Mouse (Mus musculus): ENCODE results near the gene Cdc42bpa. TPM values are rescaled to one million over a fixed set of nuclear protein-coding genes. Genes with fewer than 3 reads are reported as not detected.

Cdc42bpa gene
- polyA plus RNA-seq, 1 experiment = 24.6 TPM

GRCm38 (mm10) chr1:179946616-179947015 lies 13.7 kb upstream of the Cdc42bpa start:
- no peak overlapping the region for H3K27ac ChIP-seq (replicated peaks; ENCODE audit: low read depth, low read length)
- no peaks in the 10 kb centered on the region for H3K4me1 ChIP-seq (ENCODE audit: control insufficient read depth, insufficient read depth, insufficient read length, low read length)
- H3K4me3 ChIP-seq (ENCODE audit: insufficient read depth, low read depth, low read length) = no peak overlapping the region

DNA sequence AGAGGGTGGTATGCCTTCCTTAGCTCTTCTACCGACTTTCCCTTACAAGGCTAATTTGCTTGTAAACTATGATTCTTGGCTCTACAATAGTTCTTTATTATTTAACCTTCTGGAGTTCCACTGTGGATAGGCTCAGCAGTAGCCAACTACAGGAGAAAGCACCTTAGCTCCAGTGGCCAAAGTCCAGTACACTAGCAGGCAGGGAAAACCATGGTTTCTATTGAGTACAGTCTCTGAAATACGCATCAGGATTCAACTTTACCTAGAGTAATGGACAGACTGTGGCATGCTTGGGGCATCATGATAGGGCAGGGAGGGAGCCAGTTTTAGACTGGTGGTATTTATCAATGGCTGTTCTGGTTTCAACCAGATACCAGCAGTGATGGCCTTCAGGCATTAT lies 12.6 kb upstream of the Cdc42bpa start:
- Histone ChIP-seq H3K27ac (replicated peaks; ENCODE audit: low read depth, low read length) (no peak overlapping the region), H3K4me1 (ENCODE audit: control insufficient read depth, insufficient read depth, insufficient read length, low read length) (no peaks in the 10 kb centered on the region)

GRCm38 (mm10) chr1:179951597-179951996 lies 8.7 kb upstream of the Cdc42bpa start:
- Histone ChIP-seq H3K27ac (replicated peaks; ENCODE audit: low read depth, low read length) (no peak overlapping the region), H3K4me3 (ENCODE audit: insufficient read depth, low read depth, low read length) (no peak overlapping the region), H3K4me1 (ENCODE audit: control insufficient read depth, insufficient read depth, insufficient read length, low read length) (no peaks in the 10 kb centered on the region)

More for the DNA sequence above, 12.6 kb upstream of the Cdc42bpa start:
- no peak overlapping the region for H3K4me3 ChIP-seq (ENCODE audit: insufficient read depth, low read depth, low read length)

- Histone ChIP-seq H3K4me1 (ENCODE audit: control insufficient read depth, insufficient read depth, insufficient read length, low read length) (no peaks in the 10 kb centered on the region), H3K4me3 (ENCODE audit: insufficient read depth, low read depth, low read length) (no peak overlapping the region), H3K27ac (replicated peaks; ENCODE audit: low read depth, low read length) (no peak overlapping the region)
Measured at GRCm38 (mm10) chr1:179953251-179953650, 7.0 kb upstream of the Cdc42bpa start.

- Histone ChIP-seq H3K4me1 (ENCODE audit: control insufficient read depth, insufficient read depth, insufficient read length, low read length) (no peaks in the 10 kb centered on the region), H3K4me3 (ENCODE audit: insufficient read depth, low read depth, low read length) (no peak overlapping the region), H3K27ac (replicated peaks; ENCODE audit: low read depth, low read length) (no peak overlapping the region)
Measured at GRCm38 (mm10) chr1:179957431-179957830, 2.8 kb upstream of the Cdc42bpa start.

DNA sequence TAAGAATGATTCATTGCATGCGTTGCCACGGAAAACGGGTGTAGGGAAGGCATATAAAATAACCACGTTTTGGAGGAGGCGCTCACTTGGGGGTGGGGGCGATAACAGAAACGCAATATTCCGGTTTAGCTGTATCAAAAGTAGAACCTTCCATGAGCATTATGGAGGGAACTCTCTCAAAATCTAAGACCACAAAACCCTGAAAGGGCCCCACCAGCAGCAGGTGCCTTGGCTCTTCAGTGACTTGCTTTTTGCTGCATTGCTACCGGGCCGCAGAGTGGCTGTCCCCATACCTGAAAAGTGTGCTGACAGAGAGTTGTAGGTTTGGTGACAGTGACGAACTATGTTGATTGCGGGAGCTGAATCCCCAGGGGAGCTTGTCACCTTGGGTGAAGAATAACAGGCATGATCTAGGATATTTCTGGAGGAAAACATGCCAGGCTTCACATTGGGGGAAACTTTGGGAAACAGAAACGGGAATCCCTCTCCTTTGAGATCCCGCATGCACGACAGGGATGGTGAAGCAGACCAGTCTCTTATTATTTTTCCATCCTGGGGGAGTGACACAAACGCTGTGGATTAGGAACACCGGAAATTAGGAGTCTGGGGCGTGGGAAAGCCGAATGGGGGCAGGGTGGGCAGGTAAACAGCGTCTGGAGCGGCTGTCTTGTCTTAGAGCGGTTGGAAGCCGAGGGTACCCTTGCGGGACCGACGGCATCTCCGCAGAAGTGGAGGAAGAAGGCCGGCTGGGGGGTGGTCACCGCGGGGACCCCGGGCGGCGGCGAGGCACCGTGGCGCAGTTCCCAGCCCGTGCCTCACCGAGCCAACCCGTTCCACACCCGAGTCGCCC lies 1.2 kb upstream of the Cdc42bpa start:
- peak overlapping the region; percentile 68 for H3K27ac ChIP-seq (replicated peaks; ENCODE audit: low read depth, low read length)
- peak overlapping the region; percentile 69 for H3K4me3 ChIP-seq (ENCODE audit: insufficient read depth, low read depth, low read length)
- H3K4me1 ChIP-seq (ENCODE audit: control insufficient read depth, insufficient read depth, insufficient read length, low read length) = no peaks in the 10 kb centered on the region; the same call in 1 of the 2 replicates

DNA sequence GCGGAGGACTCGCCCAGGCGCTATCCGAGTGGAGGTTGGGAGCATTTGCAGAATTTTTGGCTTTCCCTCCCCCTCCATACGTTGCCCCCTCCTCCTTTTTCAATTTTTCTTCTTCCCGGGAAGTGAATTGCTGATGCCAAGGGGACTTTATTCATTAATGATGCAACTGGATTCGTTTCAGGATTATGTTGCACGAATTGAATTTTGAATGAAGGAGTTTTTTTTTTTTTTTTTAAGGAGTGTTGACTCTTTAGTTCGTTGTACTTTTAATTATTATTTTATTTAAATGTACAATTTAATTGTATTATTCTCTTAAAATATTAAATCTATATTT lies 238 bp downstream of the Cdc42bpa start:
- H3K27ac ChIP-seq (replicated peaks; ENCODE audit: low read depth, low read length) = peak overlapping the region; percentile 59
- H3K4me3 ChIP-seq (ENCODE audit: insufficient read depth, low read depth, low read length) = peak overlapping the region; percentile 74
- H3K4me1 ChIP-seq (ENCODE audit: control insufficient read depth, insufficient read depth, insufficient read length, low read length) = no peaks in the 10 kb centered on the region; the same call in none of the 2 replicates

GRCm38 (mm10) chr1:179960882-179961698 lies 818 bp downstream of the Cdc42bpa start:
- Histone ChIP-seq H3K4me3 (ENCODE audit: insufficient read depth, low read depth, low read length) (peak overlapping the region; percentile 62), H3K4me1 (ENCODE audit: control insufficient read depth, insufficient read depth, insufficient read length, low read length) (no peaks in the 10 kb centered on the region; the same call in none of the 2 replicates), H3K27ac (replicated peaks; ENCODE audit: low read depth, low read length) (no peak overlapping the region)

DNA sequence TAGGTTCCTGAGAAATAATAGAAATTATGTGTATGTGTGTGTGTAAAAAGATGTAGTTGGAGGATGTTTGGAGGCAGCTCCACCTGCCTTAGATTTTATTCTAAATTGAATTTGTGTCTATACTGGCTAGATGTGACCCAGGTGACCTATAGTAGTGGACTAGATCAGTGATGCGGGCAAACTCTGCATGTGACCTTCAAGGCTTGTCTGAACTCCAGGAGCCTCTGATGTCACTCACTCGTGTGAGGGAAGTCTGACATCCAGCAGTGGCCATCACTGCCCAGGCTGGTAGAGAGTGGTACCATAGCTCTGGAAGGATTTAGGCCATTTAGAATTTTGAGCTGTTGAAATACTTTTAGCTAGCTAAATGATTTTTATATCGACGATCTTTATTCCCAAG lies 1.5 kb downstream of the Cdc42bpa start:
- Histone ChIP-seq H3K4me3 (ENCODE audit: insufficient read depth, low read depth, low read length) (peak overlapping the region; percentile 62), H3K4me1 (ENCODE audit: control insufficient read depth, insufficient read depth, insufficient read length, low read length) (no peaks in the 10 kb centered on the region; the same call in none of the 2 replicates), H3K27ac (replicated peaks; ENCODE audit: low read depth, low read length) (no peak overlapping the region)

DNA sequence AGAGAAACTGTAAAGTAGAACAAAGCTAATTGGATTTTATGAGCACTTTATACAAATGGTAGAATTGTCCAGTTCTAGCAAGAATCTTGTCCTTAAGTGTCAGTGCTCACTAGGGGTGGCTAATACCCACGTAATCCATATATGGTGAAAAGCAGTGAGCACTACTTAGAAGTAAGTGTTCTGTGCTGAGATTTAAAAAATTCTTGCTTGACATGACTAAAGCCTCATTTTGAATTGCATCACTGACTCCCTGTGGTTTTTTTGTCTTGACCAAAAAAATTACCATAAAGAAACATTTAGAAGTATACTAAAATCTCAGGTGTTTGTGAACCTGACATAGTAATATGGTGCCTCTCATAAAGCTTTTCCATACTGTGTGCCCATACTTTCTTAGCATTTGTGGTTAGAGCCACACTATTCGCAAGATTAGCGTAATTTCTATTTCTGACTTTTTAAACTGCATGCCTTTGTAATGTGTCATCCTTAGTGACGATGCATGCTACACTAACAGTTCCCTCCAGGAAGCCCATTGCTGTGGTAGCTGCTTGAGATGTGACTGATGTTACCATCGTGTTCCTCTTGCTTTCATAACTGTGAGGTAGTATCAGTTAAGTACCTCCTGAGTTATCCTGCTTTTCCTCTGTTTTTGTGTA lies 9.6 kb downstream of the Cdc42bpa start:
- Histone ChIP-seq H3K4me1 (ENCODE audit: control insufficient read depth, insufficient read depth, insufficient read length, low read length) (peaks cover 14% of the 10 kb centered on the region), H3K4me3 (ENCODE audit: insufficient read depth, low read depth, low read length) (no peak overlapping the region), H3K27ac (replicated peaks; ENCODE audit: low read depth, low read length) (no peak overlapping the region)

- Histone ChIP-seq H3K4me1 (ENCODE audit: control insufficient read depth, insufficient read depth, insufficient read length, low read length) (peaks cover 18% of the 10 kb centered on the region), H3K27ac (replicated peaks; ENCODE audit: low read depth, low read length) (0 out of 2 replicates have a peak overlapping the region, but pooled peaks have one; percentile 41), H3K4me3 (ENCODE audit: insufficient read depth, low read depth, low read length) (no peak overlapping the region)
Measured at GRCm38 (mm10) chr1:179975021-179975420, 14.7 kb downstream of the Cdc42bpa start.

DNA sequence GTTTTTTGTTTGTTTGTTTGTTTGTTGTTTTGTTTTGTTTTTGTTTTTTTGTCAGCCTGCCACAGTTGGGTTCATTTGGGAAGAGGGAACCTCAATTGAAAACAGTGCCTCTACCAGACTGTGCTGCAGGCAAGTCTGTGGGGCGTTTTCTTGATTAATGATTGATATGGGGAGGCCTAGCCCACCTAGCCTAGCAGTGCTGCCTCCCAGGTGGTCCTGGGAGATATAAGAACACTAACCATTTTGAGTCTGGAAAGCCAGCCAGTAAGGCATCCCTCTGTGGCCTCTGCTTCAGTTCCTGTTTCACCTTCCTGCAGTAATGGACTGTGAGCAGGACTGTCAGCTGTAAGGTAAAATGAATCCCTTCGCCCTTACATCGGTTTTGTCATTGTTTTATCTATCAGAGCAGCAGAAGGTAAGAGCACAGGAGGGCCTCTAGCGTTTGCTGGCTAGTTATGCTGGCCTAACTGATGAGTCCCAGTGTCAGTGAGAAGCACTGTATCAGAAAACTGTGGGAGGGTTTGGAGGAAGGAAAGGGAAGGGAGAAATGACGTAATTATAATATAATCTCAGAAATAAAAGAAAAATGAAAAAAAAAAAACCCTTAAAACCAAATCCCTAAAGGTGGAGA lies 15.5 kb downstream of the Cdc42bpa start:
- peaks cover 18% of the 10 kb centered on the region for H3K4me1 ChIP-seq (ENCODE audit: control insufficient read depth, insufficient read depth, insufficient read length, low read length)
- no peak overlapping the region for H3K4me3 ChIP-seq (ENCODE audit: insufficient read depth, low read depth, low read length)
- H3K27ac ChIP-seq (replicated peaks; ENCODE audit: low read depth, low read length) = no peak overlapping the region

DNA sequence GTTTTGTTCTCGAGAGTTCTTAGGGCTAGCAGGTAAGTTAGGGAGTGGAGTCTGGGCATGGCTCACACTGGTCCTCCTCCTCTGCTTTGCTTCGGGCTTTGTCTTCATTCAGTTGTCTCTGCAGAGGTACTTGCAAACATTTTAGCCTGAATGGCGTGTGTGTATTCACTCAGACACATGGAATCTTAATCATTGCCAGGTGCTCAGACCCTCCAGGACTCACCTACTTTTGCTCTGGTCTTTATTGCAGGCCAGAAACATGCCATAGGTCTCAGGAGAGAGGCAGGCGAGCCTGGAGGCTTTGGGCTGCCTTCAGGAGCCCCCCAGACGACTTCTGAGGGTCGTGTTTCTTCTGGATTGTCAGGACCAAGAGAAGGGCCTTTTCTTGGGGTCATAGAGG lies 17.2 kb downstream of the Cdc42bpa start:
- Histone ChIP-seq H3K27ac (replicated peaks; ENCODE audit: low read depth, low read length) (no peak overlapping the region), H3K4me3 (ENCODE audit: insufficient read depth, low read depth, low read length) (no peak overlapping the region), H3K4me1 (ENCODE audit: control insufficient read depth, insufficient read depth, insufficient read length, low read length) (peaks cover 12% of the 10 kb centered on the region)

GRCm38 (mm10) chr1:179978742-179979141 lies 18.5 kb downstream of the Cdc42bpa start:
- Histone ChIP-seq H3K4me1 (ENCODE audit: control insufficient read depth, insufficient read depth, insufficient read length, low read length) (peaks cover 12% of the 10 kb centered on the region), H3K27ac (replicated peaks; ENCODE audit: low read depth, low read length) (no peak overlapping the region), H3K4me3 (ENCODE audit: insufficient read depth, low read depth, low read length) (no peak overlapping the region)

DNA sequence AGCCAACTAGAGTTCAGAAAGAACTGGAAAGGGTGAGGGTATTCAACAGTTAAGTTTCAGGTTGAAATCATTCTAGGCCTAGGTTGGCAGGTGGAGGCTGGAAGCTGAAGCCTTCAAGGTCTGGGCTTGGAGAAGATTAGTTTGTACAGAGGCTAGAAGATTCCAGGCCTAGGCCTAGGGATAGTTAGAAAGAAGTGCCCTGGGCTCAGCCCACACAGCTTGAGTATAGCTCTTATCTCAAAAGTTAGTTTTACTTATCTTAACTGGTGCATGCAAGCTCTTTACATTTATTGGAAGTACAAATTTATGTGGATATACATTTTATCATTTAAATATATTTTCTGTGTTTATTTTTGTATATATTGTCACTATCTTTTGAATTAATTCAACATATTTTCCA lies 21.4 kb downstream of the Cdc42bpa start:
- H3K4me3 ChIP-seq (ENCODE audit: insufficient read depth, low read depth, low read length) = no peak overlapping the region
- H3K27ac ChIP-seq (replicated peaks; ENCODE audit: low read depth, low read length) = no peak overlapping the region
- H3K4me1 ChIP-seq (ENCODE audit: control insufficient read depth, insufficient read depth, insufficient read length, low read length) = no peaks in the 10 kb centered on the region; the same call in 1 of the 2 replicates

Measured in brown adipose tissue, adult 24 weeks (tissue).